Mouse (Mus musculus) testis, postnatal 14 days (tissue): ENCODE measurements at regions not wholly inside any gene's neighbourhood (a gene's known extent, or its start where the extent isn't known, plus 50 kb on each side); places are given as distances from the start of the nearest gene placed in this dataset.
"Not testable (repeated sequence)": the region's sequence is repeated elsewhere in the genome, so short reads cannot be mapped to it uniquely, and the experiment has no call there.

Source experiments
- DNase-seq: peaks from one replicate; pipeline ENCODE4 v3.0.0; 2021; ENCODE audit warnings: low spot score

GRCm38 (mm10) chr13:113485511-113485910 lies 132.9 kb downstream of the Snx18 start:
- DNase-seq = no peak

- DNase-seq = no peak
Measured at GRCm38 (mm10) chr13:113484159-113484762, 134.1 kb downstream of the Snx18 start.

GRCm38 (mm10) chr13:113482911-113483310 lies 135.5 kb downstream of the Snx18 start:
- no peak for DNase-seq

- no peak for DNase-seq
Measured at GRCm38 (mm10) chr13:113477901-113478510, 140.4 kb downstream of the Snx18 start.

DNA sequence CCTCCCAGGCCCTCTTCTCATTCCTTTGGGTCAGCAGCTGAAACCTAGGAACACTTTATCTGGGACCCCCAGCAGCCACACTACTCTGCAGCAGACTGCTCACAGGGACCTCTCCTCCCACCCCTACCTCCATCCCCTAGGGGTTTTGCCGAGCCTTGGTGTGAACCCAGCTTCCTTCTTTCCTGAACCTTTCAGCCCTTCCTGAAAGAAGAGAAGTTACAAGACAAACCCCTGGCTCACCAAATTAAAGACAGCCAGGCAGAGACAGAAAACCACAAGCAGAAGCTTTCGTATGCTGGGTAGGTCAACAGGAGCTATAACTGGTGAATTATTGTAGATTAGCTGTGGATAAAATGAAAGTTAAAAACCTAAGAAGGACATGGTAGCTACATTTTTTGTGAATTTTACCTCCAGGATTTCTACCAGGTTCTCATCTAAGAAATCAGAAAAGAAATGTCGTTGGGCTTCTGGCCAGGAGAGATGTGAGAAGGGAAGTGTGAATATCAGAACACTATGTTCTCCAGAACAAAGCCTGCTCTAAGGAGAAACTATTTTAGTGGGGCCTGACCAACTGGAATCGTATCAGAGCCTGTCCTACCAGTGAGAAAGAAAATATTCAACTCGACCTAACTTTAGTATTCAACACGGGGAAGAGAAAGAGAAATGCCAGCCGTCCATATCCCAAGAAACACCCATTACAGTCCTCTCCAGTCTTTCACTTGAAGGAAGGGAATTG lies 147.4 kb downstream of the Snx18 start:
- DNase-seq = peak; percentile 53

GRCm38 (mm10) chr13:113464190-113465064 lies 153.9 kb downstream of the Snx18 start:
- DNase-seq = no peak

GRCm38 (mm10) chr13:113463420-113463819 lies 154.9 kb downstream of the Snx18 start:
- no peak for DNase-seq

GRCm38 (mm10) chr13:113454490-113455295 lies 161.7 kb downstream of the BC067074 start:
- no peak for DNase-seq

- DNase-seq = no peak
Measured at GRCm38 (mm10) chr13:113448378-113448777, 155.4 kb downstream of the BC067074 start.

- no peak for DNase-seq
Measured at GRCm38 (mm10) chr13:113446226-113446625, 153.3 kb downstream of the BC067074 start.

DNA sequence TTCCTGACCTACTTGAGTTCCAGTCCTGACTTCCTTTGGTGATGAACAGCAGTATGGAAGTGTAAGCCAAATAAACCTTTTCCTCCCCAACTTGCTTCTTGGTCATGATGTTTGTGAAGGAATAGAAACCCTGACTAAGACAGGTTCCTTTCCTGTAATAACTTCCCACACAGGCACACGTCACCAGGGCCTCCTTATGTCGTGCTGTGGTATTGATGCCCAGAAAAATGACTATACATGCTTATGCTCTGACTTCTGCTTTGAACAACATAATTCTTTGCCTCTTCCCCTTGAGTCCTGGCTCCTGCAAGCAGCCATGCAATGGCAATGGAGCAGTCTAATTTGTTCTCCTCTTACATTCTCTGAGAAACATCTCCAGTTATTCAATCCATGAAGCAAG lies 151.5 kb downstream of the BC067074 start:
- not testable (repeated sequence) for DNase-seq

GRCm38 (mm10) chr13:113443078-113443477 lies 150.1 kb downstream of the BC067074 start:
- no peak for DNase-seq

DNA sequence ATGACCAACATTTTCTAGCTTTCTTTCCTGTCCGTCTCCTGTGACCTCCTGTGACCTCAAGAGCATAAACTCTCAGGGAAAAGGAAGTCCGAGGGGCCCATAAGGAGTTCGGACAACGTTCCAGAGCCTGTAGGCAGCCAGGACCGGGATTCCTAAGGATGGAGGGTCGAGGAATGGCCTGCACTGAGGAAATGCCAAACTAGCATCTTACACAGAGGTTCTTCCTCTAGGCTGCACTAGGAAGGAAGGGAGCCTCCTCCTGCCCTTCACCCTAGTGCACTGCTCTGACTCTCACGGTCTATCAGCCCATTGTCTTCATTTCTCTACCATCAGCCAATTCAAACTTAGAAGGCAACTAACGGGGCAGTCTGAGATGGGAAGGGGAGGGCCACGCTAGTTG lies 149.2 kb downstream of the BC067074 start:
- DNase-seq = no peak

DNA sequence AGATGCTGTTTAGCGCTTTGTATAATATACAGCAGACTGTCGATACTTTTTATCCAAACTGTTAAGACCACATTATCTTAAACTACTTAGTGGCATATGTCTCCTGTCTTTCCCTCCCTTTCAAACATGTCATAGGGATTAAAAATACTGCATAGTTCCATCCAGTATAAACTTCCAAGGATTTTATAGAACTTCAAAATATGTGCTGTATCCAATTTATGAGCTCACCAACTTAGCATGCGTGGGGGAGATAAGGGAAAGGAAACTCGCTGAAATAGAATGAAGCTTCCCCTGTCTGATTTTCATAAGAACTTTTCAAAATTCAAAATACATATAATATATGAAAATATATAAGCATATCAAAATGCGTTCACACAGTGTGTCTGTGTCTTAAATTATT lies 147.2 kb downstream of the BC067074 start:
- no peak for DNase-seq

- no peak for DNase-seq
Measured at GRCm38 (mm10) chr13:113439516-113439915, 146.6 kb downstream of the BC067074 start.

GRCm38 (mm10) chr13:113438872-113439271 lies 145.9 kb downstream of the BC067074 start:
- DNase-seq = no peak

DNA sequence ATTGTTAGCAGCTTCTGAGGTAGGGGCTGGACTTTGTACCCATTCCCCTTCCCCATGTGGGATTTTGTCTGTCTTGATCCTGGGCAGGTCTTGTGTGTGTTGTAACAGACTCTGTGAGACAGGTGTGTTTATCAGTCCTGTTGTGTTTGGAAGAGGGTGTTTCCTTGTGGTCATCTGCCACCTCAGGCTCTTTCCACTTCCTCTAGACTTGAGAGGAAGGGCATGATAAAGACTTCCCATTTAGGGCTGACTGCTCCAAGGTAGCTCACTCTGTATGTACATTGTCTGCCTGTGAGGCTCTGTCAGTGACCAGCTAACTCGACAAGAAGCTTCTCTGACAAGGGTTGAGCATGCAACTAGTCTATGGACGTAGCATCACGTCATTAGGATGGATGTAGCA lies 143.3 kb downstream of the BC067074 start:
- DNase-seq = no peak

DNA sequence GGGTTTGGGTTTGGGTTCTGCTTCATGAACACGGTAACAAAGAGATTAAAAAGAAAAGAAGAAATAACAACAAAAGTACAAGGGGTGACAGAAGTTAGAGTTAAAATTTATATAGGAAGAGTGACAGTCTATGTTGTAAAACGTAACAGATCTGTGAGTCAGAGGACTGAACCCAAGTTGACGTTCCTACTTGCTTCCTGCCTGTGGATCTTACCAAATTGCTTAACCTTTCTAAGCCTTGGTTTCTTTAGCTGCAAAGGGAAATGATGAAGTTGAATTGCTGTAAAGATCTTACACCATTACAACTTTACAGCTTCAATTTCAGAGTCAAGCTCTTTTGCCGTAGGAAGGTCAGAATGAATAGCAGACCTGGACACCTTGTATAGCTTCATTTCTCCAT lies 142.2 kb downstream of the BC067074 start:
- no peak for DNase-seq

DNA sequence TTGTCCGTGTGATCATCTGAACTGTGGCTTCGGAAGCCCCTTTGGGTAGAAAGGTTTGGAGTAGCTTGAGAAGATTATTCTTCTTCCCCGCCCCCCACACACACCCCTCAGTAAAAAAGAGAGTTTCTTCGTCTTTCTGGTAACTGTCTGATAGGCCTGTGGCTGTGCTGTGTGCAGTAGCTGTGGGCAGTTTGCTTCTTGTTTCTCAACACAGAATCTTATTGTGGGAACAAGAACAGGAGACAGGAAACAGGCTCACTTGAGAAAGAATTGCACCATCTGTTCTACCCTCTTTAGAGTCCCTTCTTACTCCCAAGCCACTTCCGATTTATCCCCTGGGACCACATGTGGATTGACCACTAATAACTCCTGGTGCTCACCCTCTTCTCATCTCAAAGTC lies 140.5 kb downstream of the BC067074 start:
- DNase-seq = no peak

DNA sequence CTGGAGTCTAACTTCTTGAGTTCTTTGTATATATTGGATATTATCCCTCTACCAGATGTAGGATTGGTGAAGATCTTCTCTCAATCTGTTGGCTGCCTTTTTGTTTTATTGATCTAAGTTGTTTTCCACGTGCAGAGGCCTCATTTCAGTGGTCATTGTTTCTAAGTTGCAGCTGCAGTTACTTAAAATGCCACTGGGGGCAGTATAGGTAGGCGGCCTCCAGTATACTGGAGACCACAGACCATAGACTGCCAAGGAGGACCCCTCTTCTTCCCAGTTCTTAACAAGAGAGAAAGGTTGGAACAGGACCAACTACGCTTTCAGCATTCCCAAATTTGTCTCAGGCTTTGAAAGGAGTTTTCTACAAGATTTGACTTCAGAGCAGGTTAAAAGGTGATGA lies 136.7 kb downstream of the BC067074 start:
- DNase-seq = no peak
